Mouse (Mus musculus) liver, postnatal 0 days (tissue): Measurements from ENCODE around the gene Sdccag8.

Source experiments
- CTCF ChIP-seq: sonication (generic); IDR thresholded peaks from 2 replicates; pipeline ENCODE4 v1.5.1; 2016; ENCODE audit warnings: antibody characterized with exemption, low read depth
- EP300 ChIP-seq: IDR thresholded peaks from 2 replicates; pipeline ENCODE4 v1.6.1; 2016; ENCODE audit warnings: antibody characterized with exemption, low read depth, mild to moderate bottlenecking

- TF ChIP-seq CTCF (no peak), EP300 (no peak)
These were observed 111.5 kb downstream of the Sdccag8 start for GRCm38 (mm10) chr1:176926009-176926408.
